ENCODE assay signal across 8 mouse cellular contexts in genomic region chr3:30592418-30592853, GRCm38 (mm10). TPM values are rescaled to one million over a fixed set of nuclear protein-coding genes. Genes with fewer than 3 reads are reported as not detected.
A peak's percentile ranks its signal among the peaks of the same experiment; 100 is the strongest.
DNase-seq lines count a peak whose midpoint lies in the region; ATAC-seq and TF ChIP-seq lines count a peak whose summit lies in the region.

No protein-coding gene starts in this region.

- DNase-seq in gastrocnemius, adult 2 months = peak; percentile 21
- DNase-seq in gastrocnemius, postnatal 14 days = no peak
- peak; percentile 88 for DNase-seq in MEL (ENCODE audit: low read depth, low spot score)
- DNase-seq in lung, postnatal 36 days = peak; percentile 61
- no peak for DNase-seq in layer of hippocampus, postnatal 10 days (ENCODE audit: low spot score in 2 of 2)

- no peak for TF ChIP-seq POLR2A in MEL (IDR thresholded peaks at IDR 0.05; ENCODE audit: control insufficient read depth in 1 of 2, insufficient read depth in 1 of 2, low read depth in 1 of 2, low read length in 2 of 2, poor library complexity in 1 of 2)

- peaks cover 0 to 10% of the 10 kb centered on the region in 2 experiments; a peak in 2 of 4 replicates for H3K36me3 ChIP-seq in MEL (ENCODE audit: control insufficient read depth in 1 of 2, insufficient read depth in 2 of 2, low read length in 2 of 2)
- H3K36me3 ChIP-seq in kidney, embryonic 15.5 days = no peaks in the 10 kb centered on the region
- H3K36me3 ChIP-seq in stomach, embryonic 15.5 days = no peaks in the 10 kb centered on the region

- intact Hi-C loops in gastrocnemius, adult 2 months (cut with DNase I) = loop anchor here (2.0 to 5.0 kb wide), 2 partner anchors 380 to 545 kb away; no protein-coding TSS in a partner anchor
- intact Hi-C loops in gastrocnemius, postnatal 14 days (cut with DNase I; ENCODE audit: low total_unique reads) = loop anchor here (10.0 kb wide), 1 partner anchor 402 kb away; the partner anchor contains the start of gene Prkci

- peaks cover 3 to 11% of the 10 kb centered on the region in 2 experiments; a peak in 3 of 4 replicates for H3K4me1 ChIP-seq in MEL (ENCODE audit: control insufficient read depth in 1 of 2, insufficient read depth in 2 of 2, low read length in 2 of 2)
- peaks cover 10% of the 10 kb centered on the region; the same call in 1 of the 2 replicates for H3K4me1 ChIP-seq in kidney, embryonic 15.5 days
- peaks cover 7% of the 10 kb centered on the region; the same call in 1 of the 2 replicates for H3K4me1 ChIP-seq in stomach, embryonic 15.5 days

- H3K9ac ChIP-seq in MEL (ENCODE audit: control insufficient read depth, low read depth, low read length, poor library complexity, severe bottlenecking) = no peak overlapping the region
- no peak overlapping the region; the same call in 1 of the 2 replicates for H3K9ac ChIP-seq in kidney, embryonic 15.5 days
- no peak overlapping the region for H3K9ac ChIP-seq in stomach, embryonic 15.5 days

- no peak for TF ChIP-seq EP300 in MEL (IDR thresholded peaks at IDR 0.05; ENCODE audit: low read depth in 1 of 2, low read length in 2 of 2)

- no peaks in the 10 kb centered on the region for H3K9me3 ChIP-seq in MEL (replicated peaks; ENCODE audit: insufficient read depth, low read length)
- H3K9me3 ChIP-seq in kidney, embryonic 15.5 days (replicated peaks) = no peaks in the 10 kb centered on the region
- no peaks in the 10 kb centered on the region for H3K9me3 ChIP-seq in stomach, embryonic 15.5 days

- no peaks in the 10 kb centered on the region for H3K27me3 ChIP-seq in MEL (ENCODE audit: control insufficient read depth in 1 of 2, insufficient read depth in 2 of 2, low read length in 2 of 2)
- no peaks in the 10 kb centered on the region for H3K27me3 ChIP-seq in kidney, embryonic 15.5 days
- no peaks in the 10 kb centered on the region for H3K27me3 ChIP-seq in stomach, embryonic 15.5 days (replicated peaks)

- H3K4me2 ChIP-seq in kidney, embryonic 15.5 days = no peak overlapping the region
- H3K4me2 ChIP-seq in stomach, embryonic 15.5 days = no peak overlapping the region

- H3K4me3 ChIP-seq in gastrocnemius, adult 2 months = no peak overlapping the region
- H3K4me3 ChIP-seq in MEL (ENCODE audit: control insufficient read depth in 1 of 2, insufficient read depth in 1 of 2, low read depth in 2 of 2, low read length in 2 of 2) = no peak overlapping the region
- no peak overlapping the region for H3K4me3 ChIP-seq in kidney, embryonic 15.5 days (replicated peaks)
- no peak overlapping the region for H3K4me3 ChIP-seq in stomach, embryonic 15.5 days (replicated peaks)

- WGBS in kidney, embryonic 15.5 days = 3% methylated on average over 2 of the region's 2 CpGs
- 0% methylated on average over 2 of the region's 2 CpGs for WGBS in stomach, embryonic 15.5 days

- peak; percentile 82 for ATAC-seq in erythroid progenitor cell, adult 5-6 weeks (replicated peaks; ENCODE audit: low FRiP score, poor library complexity, severe bottlenecking)
- ATAC-seq in kidney, embryonic 15.5 days (replicated peaks; ENCODE audit: low FRiP score) = peak; percentile 61; the same call in 1 of the 2 replicates
- peak; percentile 82 for ATAC-seq in stomach, embryonic 15.5 days (ENCODE audit: insufficient read depth, low FRiP score, low read depth)

- peak; percentile 90 for TF ChIP-seq CTCF in gastrocnemius, adult 2 months (IDR thresholded peaks at IDR 0.05)
- peak in 2 of 3 experiments; percentile 63 to 92; a peak in 4 of 6 replicates for TF ChIP-seq CTCF in MEL (IDR thresholded peaks at IDR 0.05 in 2 of 3, conservative IDR thresholded peaks at IDR 0.05 in 1 of 3; ENCODE audit: control insufficient read depth in 1 of 3, insufficient read depth in 1 of 3, low read depth in 2 of 3, low read length in 3 of 3, poor library complexity in 1 of 3, severe bottlenecking in 1 of 3)

- peak overlapping the region; percentile 35; the same call in 1 of the 2 replicates for H3K27ac ChIP-seq in gastrocnemius, adult 2 months
- H3K27ac ChIP-seq in MEL (ENCODE audit: control insufficient read depth, low read depth, low read length) = no peak overlapping the region
- H3K27ac ChIP-seq in kidney, embryonic 15.5 days = peak overlapping the region; percentile 34; the same call in 1 of the 2 replicates
- H3K27ac ChIP-seq in stomach, embryonic 15.5 days = no peak overlapping the region; the same call in 1 of the 2 replicates

- H3K79me2 ChIP-seq in MEL (ENCODE audit: control insufficient read depth, insufficient read depth, low read length, poor library complexity) = peaks cover 4% of the 10 kb centered on the region; the same call in 1 of the 2 replicates

- TF ChIP-seq RAD21 in MEL (IDR thresholded peaks at IDR 0.05; ENCODE audit: low read depth, low read length) = peak; percentile 97

TF ChIP-seq in MEL, 35 proteins besides CTCF, POLR2A, EP300 and RAD21 (continues in another document):
- TF ChIP-seq SMC3 (IDR thresholded peaks at IDR 0.05; ENCODE audit: low read depth, low read length) = peak; percentile 88
- TF ChIP-seq RCOR1 (IDR thresholded peaks at IDR 0.05; ENCODE audit: low read depth, low read length) = 0 out of 2 replicates have a peak, but pooled peaks have one; percentile 8
- TF ChIP-seq BHLHE40 (IDR thresholded peaks at IDR 0.05; ENCODE audit: borderline replicate concordance, low read depth, low read length) = no peak
- TF ChIP-seq ZMIZ1 (IDR thresholded peaks at IDR 0.05; ENCODE audit: low read depth, low read length) = no peak
- no peak for TF ChIP-seq MAX (IDR thresholded peaks at IDR 0.05; ENCODE audit: low read length)
- TF ChIP-seq MXI1 (IDR thresholded peaks at IDR 0.05; ENCODE audit: low read depth, low read length) = no peak

RNA-seq across cellular contexts. Expression of gene Actrt3, which starts 7.3 kb away (rescaled TPM):
- not detected for total RNA-seq in gastrocnemius, adult 2 months (2021)
- total RNA-seq in gastrocnemius, postnatal 14 days (2021) = not detected
- total RNA-seq in MEL (2012; rRNA removed) = 0.08 TPM in 1 of 2 replicates, not detected in the other
- under 1 TPM in 1 of 2 experiments, not detected in 1; 0.04 TPM for polyA plus RNA-seq in MEL (2012; ENCODE audit: insufficient read depth in 1 of 2, insufficient read length in 2 of 2, low read depth in 1 of 2, low replicate concordance in 2 of 2, missing spikeins in 1 of 2)
- not detected in 2 replicates for total RNA-seq in erythroid progenitor cell, adult 5-6 weeks (2015; ENCODE audit: low replicate concordance)
- total RNA-seq in erythroid progenitor cell, adult 5-6 weeks (2017; ENCODE audit: low replicate concordance) = not detected in 2 replicates
- polyA plus RNA-seq in kidney, embryonic 15.5 days (2015; fragmentation: Nextera tagmentation; extraction: Ambion mirVana) = not detected in 2 replicates
- 0.46 and 0.70 TPM in 2 replicates for polyA plus RNA-seq in stomach, embryonic 15.5 days (2015; fragmentation: Nextera tagmentation; extraction: Ambion mirVana)
- total RNA-seq in layer of hippocampus, postnatal 10 days (2021) = 1 to 10 TPM; 1.7 TPM

RNA-seq across cellular contexts. Expression of gene Mynn, which starts 9.4 kb away (rescaled TPM):
- 10 to 100 TPM; 12.8 to 12.9 TPM for total RNA-seq in gastrocnemius, adult 2 months (2021)
- total RNA-seq in gastrocnemius, postnatal 14 days (2021) = 10 to 100 TPM; 10.9 to 11.6 TPM
- 13.9 and 17.0 TPM in 2 replicates for total RNA-seq in MEL (2012; rRNA removed)
- 10 to 100 TPM in 1 of 2 experiments, not detected in 1; 12.3 TPM for polyA plus RNA-seq in MEL (2012; ENCODE audit: insufficient read depth in 1 of 2, insufficient read length in 2 of 2, low read depth in 1 of 2, low replicate concordance in 2 of 2, missing spikeins in 1 of 2)
- total RNA-seq in erythroid progenitor cell, adult 5-6 weeks (2015; ENCODE audit: low replicate concordance) = 14.1 and 32.3 TPM in 2 replicates
- total RNA-seq in erythroid progenitor cell, adult 5-6 weeks (2017; ENCODE audit: low replicate concordance) = 22.8 and 24.0 TPM in 2 replicates
- 34.3 and 36.0 TPM in 2 replicates for polyA plus RNA-seq in kidney, embryonic 15.5 days (2015; fragmentation: Nextera tagmentation; extraction: Ambion mirVana)
- 23.8 and 25.8 TPM in 2 replicates for polyA plus RNA-seq in stomach, embryonic 15.5 days (2015; fragmentation: Nextera tagmentation; extraction: Ambion mirVana)
- total RNA-seq in layer of hippocampus, postnatal 10 days (2021) = 10 to 100 TPM; 13.6 to 14.7 TPM

RNA-seq across cellular contexts. Expression of gene Mecom, which starts 44.6 kb away (rescaled TPM):
- 1 to 10 TPM; 5.8 to 6.9 TPM for total RNA-seq in gastrocnemius, adult 2 months (2021)
- 10 to 100 TPM in 1 of 2 experiments, 1 to 10 TPM in 1; 9.8 to 12.2 TPM for total RNA-seq in gastrocnemius, postnatal 14 days (2021)
- 0.04 and 0.10 TPM in 2 replicates for total RNA-seq in MEL (2012; rRNA removed)
- polyA plus RNA-seq in MEL (2012; ENCODE audit: insufficient read depth in 1 of 2, insufficient read length in 2 of 2, low read depth in 1 of 2, low replicate concordance in 2 of 2, missing spikeins in 1 of 2) = not detected
- not detected in 2 replicates for total RNA-seq in erythroid progenitor cell, adult 5-6 weeks (2015; ENCODE audit: low replicate concordance)
- total RNA-seq in erythroid progenitor cell, adult 5-6 weeks (2017; ENCODE audit: low replicate concordance) = 0.64 and 0.68 TPM in 2 replicates
- 66.4 and 72.7 TPM in 2 replicates for polyA plus RNA-seq in kidney, embryonic 15.5 days (2015; fragmentation: Nextera tagmentation; extraction: Ambion mirVana)
- polyA plus RNA-seq in stomach, embryonic 15.5 days (2015; fragmentation: Nextera tagmentation; extraction: Ambion mirVana) = 46.4 and 53.0 TPM in 2 replicates
- 1 to 10 TPM; 6.5 to 6.8 TPM for total RNA-seq in layer of hippocampus, postnatal 10 days (2021)

RNA-seq across cellular contexts. Expression of gene Lrriq4, which starts 51.9 kb away (rescaled TPM):
- not detected for total RNA-seq in gastrocnemius, adult 2 months (2021)
- total RNA-seq in gastrocnemius, postnatal 14 days (2021) = not detected
- total RNA-seq in MEL (2012; rRNA removed) = not detected in 2 replicates
- polyA plus RNA-seq in MEL (2012; ENCODE audit: insufficient read depth in 1 of 2, insufficient read length in 2 of 2, low read depth in 1 of 2, low replicate concordance in 2 of 2, missing spikeins in 1 of 2) = not detected
- not detected in 2 replicates for total RNA-seq in erythroid progenitor cell, adult 5-6 weeks (2015; ENCODE audit: low replicate concordance)
- not detected in 2 replicates for total RNA-seq in erythroid progenitor cell, adult 5-6 weeks (2017; ENCODE audit: low replicate concordance)
- polyA plus RNA-seq in kidney, embryonic 15.5 days (2015; fragmentation: Nextera tagmentation; extraction: Ambion mirVana) = not detected in 2 replicates
- 0.06 TPM in 1 of 2 replicates, not detected in the other for polyA plus RNA-seq in stomach, embryonic 15.5 days (2015; fragmentation: Nextera tagmentation; extraction: Ambion mirVana)
- not detected for total RNA-seq in layer of hippocampus, postnatal 10 days (2021)

RNA-seq across cellular contexts. Expression of gene Lrrc34, which starts 55.2 kb away (rescaled TPM):
- not detected for total RNA-seq in gastrocnemius, adult 2 months (2021)
- total RNA-seq in gastrocnemius, postnatal 14 days (2021) = not detected
- total RNA-seq in MEL (2012; rRNA removed) = not detected in 2 replicates
- polyA plus RNA-seq in MEL (2012; ENCODE audit: insufficient read depth in 1 of 2, insufficient read length in 2 of 2, low read depth in 1 of 2, low replicate concordance in 2 of 2, missing spikeins in 1 of 2) = not detected
- not detected in 2 replicates for total RNA-seq in erythroid progenitor cell, adult 5-6 weeks (2015; ENCODE audit: low replicate concordance)
- not detected in 2 replicates for total RNA-seq in erythroid progenitor cell, adult 5-6 weeks (2017; ENCODE audit: low replicate concordance)
- polyA plus RNA-seq in kidney, embryonic 15.5 days (2015; fragmentation: Nextera tagmentation; extraction: Ambion mirVana) = 2.2 and 2.4 TPM in 2 replicates
- polyA plus RNA-seq in stomach, embryonic 15.5 days (2015; fragmentation: Nextera tagmentation; extraction: Ambion mirVana) = 0.58 and 0.75 TPM in 2 replicates
- total RNA-seq in layer of hippocampus, postnatal 10 days (2021) = under 1 TPM; 0.18 to 0.55 TPM

Comparison
In these comparisons a context has a peak if more than half of its experiments do, and no peak if none do; other contexts are left out.
1. DNase-seq: peak in gastrocnemius, adult 2 months (single experiment), MEL (single experiment) and lung, postnatal 36 days (single experiment); none in gastrocnemius, postnatal 14 days (single experiment) and layer of hippocampus, postnatal 10 days (0 of 2).
2. H3K27ac ChIP-seq: peak in gastrocnemius, adult 2 months (single experiment) and kidney, embryonic 15.5 days (single experiment); none in MEL (single experiment) and stomach, embryonic 15.5 days (single experiment).
3. Peak in every context shown above with its lines, with median percentiles within 50 percentile points of each other: ATAC-seq.